Mouse (Mus musculus) adrenal gland, postnatal 4 days (tissue): ENCODE results near the gene Gm17364. TPM values are rescaled to one million over a fixed set of nuclear protein-coding genes. Genes with fewer than 3 reads are reported as not detected.
"Not testable (repeated sequence)": the region's sequence is repeated elsewhere in the genome, so short reads cannot be mapped to it uniquely, and the experiment has no call there.

Experiments
- DNase-seq, 2 experiments: peaks; one replicate each; pipeline ENCODE4 v3.0.0; 2021 to 2022; ENCODE audit warnings: low spot score in 2 of 2, mixed read lengths in 2 of 2
- long read RNA-seq, 2 experiments: library from polyadenylated mRNA; stranded (forward); transcript quantifications; one replicate each; pipeline ENCODE4 v2.0.0; 2021
- total RNA-seq, 2 experiments: library from RNA; stranded (reverse); gene quantifications; 2 replicates each; pipeline ENCODE4 v1.2.3; 2021

Gm17364 gene
- total RNA-seq = not detected
- long read RNA-seq, experiment 1, partial matches to known transcripts = 0 of 1 reads
- long read RNA-seq, experiment 1, other reads (novel, unspliced or antisense) = 1 of 1 reads
- long read RNA-seq, experiment 2, partial matches to known transcripts = 0 of 1 reads
- long read RNA-seq, experiment 2, other reads (novel, unspliced or antisense) = 1 of 1 reads

- no peak for DNase-seq
Observed at GRCm38 (mm10) chr13:41273927-41274650, at the start of gene Gm17364. Gene Gm17364, minus strand, starts transcription at chr13:41273977.

DNA sequence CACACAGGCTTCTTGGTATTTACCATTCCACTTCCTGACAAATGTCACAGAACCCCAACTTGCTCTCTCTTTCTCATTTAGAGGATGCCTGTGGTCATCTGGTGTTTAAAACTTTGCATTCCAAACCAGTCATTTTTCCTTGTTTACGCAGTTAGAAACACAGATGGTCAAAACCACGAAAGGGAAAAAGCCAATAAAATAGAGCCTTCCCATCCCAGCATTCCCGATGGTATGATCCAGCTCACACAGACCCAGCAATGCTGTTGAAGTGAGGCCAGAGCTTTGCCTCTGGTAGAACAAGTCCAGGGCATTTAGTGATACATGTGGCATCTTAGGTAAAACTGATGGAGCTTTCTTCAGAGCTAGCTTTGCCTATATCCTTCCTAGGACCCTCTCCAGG, 47.7 kb upstream of the Gm17364 start:
- DNase-seq = no peak

DNA sequence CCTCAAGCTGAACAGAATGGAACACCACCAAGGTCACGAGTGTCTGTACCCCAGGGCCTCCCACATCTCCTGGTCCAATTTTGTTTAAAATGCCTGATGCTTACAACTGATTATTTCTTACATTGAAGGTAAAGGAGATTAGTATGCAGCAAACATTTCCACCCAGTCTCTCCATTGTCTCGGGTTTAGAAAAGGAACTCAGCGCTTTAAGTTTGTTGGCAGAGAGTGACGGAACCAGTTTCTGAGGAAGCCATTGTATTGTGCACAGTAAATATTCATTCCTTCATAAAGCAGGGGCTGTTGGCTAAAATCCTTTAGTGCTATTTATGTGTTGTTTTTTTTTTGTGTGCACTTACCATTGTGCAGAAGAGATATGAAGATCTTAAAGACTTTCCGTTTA, 47.0 kb upstream of the Gm17364 start:
- DNase-seq = no peak

DNA sequence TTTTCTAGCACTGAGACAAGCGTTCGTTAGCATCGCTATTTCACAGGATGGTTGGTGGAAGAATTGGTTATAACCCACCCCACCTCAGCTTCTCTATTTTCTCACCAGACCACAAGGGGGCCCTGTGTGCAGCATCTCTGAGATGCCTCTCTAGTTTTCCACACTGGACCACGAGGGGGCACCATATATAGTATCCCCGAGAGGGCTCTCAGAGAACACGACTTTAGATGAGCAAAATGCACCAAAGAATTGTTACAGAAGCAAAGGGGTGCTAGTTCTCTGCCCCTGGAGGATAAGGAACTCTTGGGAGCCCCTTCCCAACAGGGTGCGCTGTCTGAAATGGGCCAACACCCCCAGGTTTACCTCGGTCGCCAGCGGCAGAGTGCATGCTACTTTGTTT, 28.9 kb upstream of the Gm17364 start:
- DNase-seq = peak; percentile 55 to 75

DNA sequence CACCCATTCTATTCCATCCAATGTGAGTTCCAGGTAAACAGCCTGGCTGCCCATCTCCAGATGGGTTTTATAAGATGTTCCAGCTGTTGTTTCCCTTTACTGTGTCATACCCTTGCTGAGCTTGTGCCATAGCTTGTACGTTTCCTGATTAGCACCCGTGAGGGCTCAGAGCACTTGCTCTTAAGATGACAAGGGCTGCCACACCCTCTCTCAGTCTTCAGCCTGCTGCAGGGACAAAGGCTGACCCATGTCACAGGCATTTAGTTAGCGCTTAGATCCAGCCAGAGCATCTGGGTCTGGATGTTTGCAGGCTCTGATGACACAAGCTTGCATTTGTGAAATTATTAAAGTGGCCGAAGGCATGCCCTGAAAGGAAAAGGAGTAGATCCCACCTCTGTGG, 26.3 kb upstream of the Gm17364 start:
- no peak for DNase-seq

DNA sequence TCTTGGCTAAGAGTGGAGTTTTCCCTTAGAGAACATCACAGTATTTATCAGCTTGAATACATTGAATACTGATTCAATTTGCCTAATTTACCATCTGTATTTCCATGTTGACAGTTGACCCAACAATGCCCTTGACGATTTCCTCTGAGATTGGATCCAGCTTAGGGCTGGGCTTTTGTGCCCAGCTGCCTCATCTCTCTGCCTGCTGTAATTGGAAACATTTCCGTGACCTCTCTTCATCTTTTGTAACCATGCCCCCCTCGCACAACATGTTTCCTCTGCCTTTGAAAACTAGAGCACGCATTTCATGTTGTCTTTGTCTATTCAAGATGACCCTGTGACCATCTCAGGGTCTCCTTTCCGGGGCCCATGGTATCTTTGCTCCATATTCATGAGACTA, 25.2 kb upstream of the Gm17364 start:
- no peak for DNase-seq

- no peak for DNase-seq
Observed at GRCm38 (mm10) chr13:41298533-41298932, 24.8 kb upstream of the Gm17364 start.

GRCm38 (mm10) chr13:41296396-41296795, 22.6 kb upstream of the Gm17364 start:
- DNase-seq = no peak

DNA sequence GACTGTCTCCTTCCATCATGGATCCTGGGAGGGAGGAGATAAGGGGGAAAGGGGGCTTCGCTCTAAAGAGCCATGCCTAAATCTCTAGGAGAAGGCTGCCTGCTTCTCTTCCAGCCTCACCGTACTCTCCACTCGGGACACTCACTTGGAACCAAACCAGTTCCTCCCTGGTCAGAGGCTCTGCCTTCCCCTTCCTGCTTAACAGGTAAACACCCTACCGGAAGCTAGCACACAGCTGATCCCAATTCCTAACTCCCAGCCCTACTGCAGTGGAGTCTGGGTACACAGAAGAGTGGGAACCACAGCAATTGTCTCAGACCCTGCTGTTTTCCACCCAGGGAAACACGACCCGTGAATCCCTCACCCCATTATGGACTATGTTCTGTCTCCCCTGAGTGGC, 22.1 kb upstream of the Gm17364 start:
- DNase-seq = no peak

GRCm38 (mm10) chr13:41293595-41293994, 19.8 kb upstream of the Gm17364 start:
- DNase-seq = no peak

GRCm38 (mm10) chr13:41291466-41291974, 17.7 kb upstream of the Gm17364 start:
- DNase-seq = no peak

DNA sequence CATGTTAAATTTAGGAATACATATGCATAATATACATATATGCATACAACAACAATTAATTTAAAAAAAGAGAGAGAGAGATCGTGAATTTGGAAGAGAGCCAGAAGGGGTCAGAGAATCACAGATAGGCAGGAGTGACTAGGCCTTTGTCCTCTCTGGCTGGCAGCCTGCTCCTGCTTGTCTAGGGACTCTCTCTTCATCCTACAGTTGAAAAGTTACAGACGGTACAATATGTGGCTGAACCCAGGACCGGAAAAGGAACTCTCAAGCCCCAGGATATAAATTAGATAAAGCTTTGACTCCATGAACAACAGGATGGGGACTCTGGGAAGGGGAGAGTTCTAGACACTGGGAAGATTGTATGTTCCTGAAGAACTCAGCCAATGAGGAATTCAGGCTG, 12.5 kb upstream of the Gm17364 start:
- DNase-seq = no peak

GRCm38 (mm10) chr13:41285448-41285847, 11.7 kb upstream of the Gm17364 start:
- no peak for DNase-seq

GRCm38 (mm10) chr13:41283256-41283655, 9.5 kb upstream of the Gm17364 start:
- peak in 1 of 2 experiments; percentile 44 for DNase-seq

DNA sequence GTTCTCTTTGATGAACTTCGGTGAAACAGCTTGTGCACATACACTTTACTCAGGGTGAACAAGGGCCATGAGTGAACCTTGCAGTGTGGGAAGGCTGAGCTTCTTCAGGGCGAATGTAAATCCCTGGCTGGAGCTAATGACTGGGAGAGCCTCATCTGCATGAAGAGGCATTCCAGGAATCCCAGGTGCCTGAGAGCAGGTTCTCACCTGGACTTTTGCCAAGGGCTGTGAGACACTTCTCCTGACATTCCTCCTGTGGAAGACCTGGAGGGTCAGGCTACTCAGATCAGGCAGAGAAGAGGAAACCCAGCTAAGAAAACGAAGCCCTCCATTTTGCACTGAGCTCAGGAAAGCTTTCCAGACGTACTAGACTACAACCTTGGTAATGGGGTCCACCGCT, 6.9 kb upstream of the Gm17364 start:
- DNase-seq = no peak

DNA sequence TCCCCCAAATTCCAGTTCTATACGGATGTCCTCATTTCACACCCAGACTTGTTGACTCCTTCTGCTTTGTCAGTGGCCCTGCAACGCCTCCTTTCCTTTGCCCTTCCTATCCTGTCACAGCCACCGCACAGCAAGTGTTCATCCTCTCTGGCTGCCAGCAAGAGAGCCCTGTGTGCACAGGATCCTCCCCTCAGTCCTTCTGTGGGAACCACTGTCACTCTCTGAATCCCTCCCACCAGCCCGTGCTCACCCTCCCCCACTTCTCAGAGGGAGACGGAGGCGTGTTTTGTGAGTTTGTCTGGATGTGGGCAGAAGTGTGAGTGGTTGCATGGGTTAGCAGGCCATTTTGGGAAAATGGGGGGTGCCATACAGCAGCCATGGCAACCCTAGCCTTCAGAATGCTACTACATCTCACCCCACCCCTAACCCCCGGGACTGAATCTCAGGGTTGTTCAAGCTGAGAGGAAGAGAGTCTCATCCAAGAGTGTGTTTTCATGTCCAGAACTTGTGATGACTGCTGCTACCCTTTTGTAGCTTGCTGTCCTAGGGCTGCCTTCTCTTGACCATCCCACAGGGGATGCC, 5.9 kb downstream of the Gm17364 start:
- DNase-seq = no peak

- DNase-seq = no peak
Observed at GRCm38 (mm10) chr13:41263304-41264006, 10.3 kb downstream of the Gm17364 start.

- not testable (repeated sequence) for DNase-seq
Observed at GRCm38 (mm10) chr13:41261617-41262016, 12.2 kb downstream of the Gm17364 start.

- no peak for DNase-seq
Observed at GRCm38 (mm10) chr13:41257851-41258250, 15.9 kb downstream of the Gm17364 start.

- no peak for DNase-seq
Observed at GRCm38 (mm10) chr13:41256962-41257361, 16.8 kb downstream of the Gm17364 start.

- DNase-seq = no peak
Observed at GRCm38 (mm10) chr13:41256126-41256525, 17.7 kb downstream of the Gm17364 start.

DNA sequence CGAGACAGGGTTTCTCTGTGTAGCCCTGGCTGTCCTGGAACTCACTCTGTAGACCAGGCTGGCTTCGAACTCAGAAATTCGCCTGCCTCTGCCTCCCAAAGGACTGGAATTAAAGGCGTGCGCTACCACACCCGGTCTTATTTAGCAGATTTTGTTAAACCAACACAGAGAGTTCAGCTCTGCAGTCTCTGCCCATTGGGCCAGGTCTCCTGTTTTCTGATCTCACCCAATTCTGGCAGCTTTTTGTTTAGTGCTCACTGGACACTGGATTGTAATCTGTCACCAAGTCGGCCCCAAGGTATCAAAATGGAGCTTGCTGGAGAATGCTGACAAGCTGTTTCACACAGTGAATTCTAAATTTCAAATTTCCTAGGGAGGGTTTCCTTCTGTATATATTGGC, 21.0 kb downstream of the Gm17364 start:
- DNase-seq = no peak
